In the genomic region with DNA sequence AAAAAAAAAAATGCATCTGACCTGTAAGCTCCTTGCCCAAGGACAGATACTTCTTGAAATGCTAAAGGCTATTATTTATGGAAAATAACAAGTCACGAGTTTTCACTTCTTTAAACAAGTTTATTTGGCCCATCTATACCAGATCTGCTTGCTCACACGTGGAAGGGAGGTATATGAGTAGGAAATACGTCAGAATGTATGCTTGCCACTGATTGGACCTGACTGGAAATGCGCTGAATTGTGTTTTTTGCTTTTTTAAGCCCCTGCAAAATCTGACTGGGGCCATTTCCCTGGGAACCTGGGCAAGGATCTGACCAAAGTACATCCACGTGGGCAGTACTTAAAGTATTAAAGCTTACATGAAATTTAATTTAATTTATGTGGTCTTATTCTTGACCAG, we compare ENCODE assay signal across 9 mouse cellular contexts. TPM values are rescaled to one million over a fixed set of nuclear protein-coding genes. Genes with fewer than 3 reads are reported as not detected.
DNase-seq lines count a peak whose midpoint lies in the region; ATAC-seq and TF ChIP-seq lines count a peak whose summit lies in the region.
"Had no signal": no experiment of that assay in that cellular context is flagged by ENCODE, and none has a peak within 500 bp of the region (broad histone marks: within the 10 kb centered on the region; RNA-seq: fewer than 3 reads in every experiment).

No protein-coding gene starts in this region.

- DNase-seq in heart, adult 11 months: peak; percentile 68
- DNase-seq in heart, adult 8-10 months (ENCODE audit: low spot score): no peak
- DNase-seq in testis, postnatal 14 days (ENCODE audit: low spot score): no peak
- DNase-seq in stomach, postnatal 0 days (ENCODE audit: low spot score): no peak
- no peak for DNase-seq in right cerebral cortex, postnatal 4 days
- no peak for DNase-seq in spleen, adult 12 weeks (ENCODE audit: low spot score)

- H3K4me1 ChIP-seq in testis, adult 2 months (ENCODE audit: control insufficient read depth, insufficient read depth, low read length): peaks cover 4% of the 10 kb centered on the region
- H3K4me1 ChIP-seq in limb, embryonic 15.5 days: peaks cover 6% of the 10 kb centered on the region; the same call in 1 of the 2 replicates
- H3K4me1 ChIP-seq in stomach, postnatal 0 days (replicated peaks; ENCODE audit: control insufficient read depth, insufficient read depth): no peaks in the 10 kb centered on the region

- H3K27me3 ChIP-seq in testis, adult 2 months (ENCODE audit: control insufficient read depth, insufficient read depth, low read length): no peaks in the 10 kb centered on the region
- H3K27me3 ChIP-seq in limb, embryonic 15.5 days: no peaks in the 10 kb centered on the region
- H3K27me3 ChIP-seq in stomach, postnatal 0 days (ENCODE audit: control insufficient read depth, insufficient read depth, low read length): no peaks in the 10 kb centered on the region

- TF ChIP-seq POLR2A in testis, adult 2 months (IDR thresholded peaks at IDR 0.05; ENCODE audit: control insufficient read depth, low read depth, low read length): no peak

- H3K4me2 ChIP-seq in limb, embryonic 15.5 days: peak overlapping the region; percentile 88
- H3K4me2 ChIP-seq in stomach, postnatal 0 days (replicated peaks; ENCODE audit: low read depth): peak overlapping the region; percentile 90

- H3K4me3 ChIP-seq in testis, adult 2 months (ENCODE audit: control insufficient read depth, low read depth, low read length): peak overlapping the region; percentile 91
- H3K4me3 ChIP-seq in limb, embryonic 15.5 days: peak overlapping the region; percentile 77
- H3K4me3 ChIP-seq in stomach, postnatal 0 days (ENCODE audit: low read depth, low read length): no peak overlapping the region

- no peaks in the 10 kb centered on the region for H3K9me3 ChIP-seq in limb, embryonic 15.5 days
- no peaks in the 10 kb centered on the region for H3K9me3 ChIP-seq in stomach, postnatal 0 days (ENCODE audit: control insufficient read depth, low read length)

- no peak overlapping the region for H3K27ac ChIP-seq in testis, adult 2 months (ENCODE audit: control insufficient read depth, insufficient read depth, low read depth, low read length)
- no peak overlapping the region for H3K27ac ChIP-seq in limb, embryonic 15.5 days
- no peak overlapping the region for H3K27ac ChIP-seq in stomach, postnatal 0 days (replicated peaks)
- H3K27ac ChIP-seq: macrophage had no signal

- ATAC-seq in limb, embryonic 15.5 days (ENCODE audit: insufficient number of reproducible peaks, low FRiP score, low TSS enrichment, low read depth): no peak
- no peak for ATAC-seq in stomach, postnatal 0 days (ENCODE audit: low FRiP score, low TSS enrichment)

- H3K9ac ChIP-seq in limb, embryonic 15.5 days: no peak overlapping the region
- no peak overlapping the region for H3K9ac ChIP-seq in stomach, postnatal 0 days (ENCODE audit: low read length)

- no peaks in the 10 kb centered on the region; the same call in 1 of the 2 replicates for H3K36me3 ChIP-seq in testis, adult 2 months (ENCODE audit: control insufficient read depth, insufficient read depth, low read length)
- no peaks in the 10 kb centered on the region for H3K36me3 ChIP-seq in limb, embryonic 15.5 days
- H3K36me3 ChIP-seq in stomach, postnatal 0 days (ENCODE audit: control insufficient read depth, insufficient read depth, low read length): no peaks in the 10 kb centered on the region

- WGBS in limb, embryonic 15.5 days: 46% methylated on average over 5 of the region's 5 CpGs
- 50% methylated on average over 5 of the region's 5 CpGs for WGBS in stomach, postnatal 0 days

- TF ChIP-seq EP300 in stomach, postnatal 0 days (optimal IDR thresholded peaks at IDR 0.05): no peak

- TF ChIP-seq CTCF in testis, adult 2 months (IDR thresholded peaks at IDR 0.05; ENCODE audit: control insufficient read depth, insufficient read depth, insufficient replicate concordance, low read depth, low read length): no peak
- no peak for TF ChIP-seq CTCF in stomach, postnatal 0 days (IDR thresholded peaks at IDR 0.05; ENCODE audit: low read depth)

RNA-seq across cellular contexts. Expression of gene Fn3krp, which starts 0.8 kb away (rescaled TPM):
- total RNA-seq in heart, adult 8-10 months (2022): 1 to 10 TPM; 4.8 to 6.5 (median 5.4) TPM
- polyA plus RNA-seq in testis, adult 2 months (2012; rRNA removed): 7.1 and 8.0 TPM in 2 replicates
- 7.3 and 8.9 TPM in 2 replicates for polyA plus RNA-seq in limb, embryonic 15.5 days (2015; fragmentation: Nextera tagmentation; extraction: Ambion mirVana)
- 3.7 and 4.6 TPM in 2 replicates for polyA plus RNA-seq in stomach, postnatal 0 days (2015; fragmentation: Nextera tagmentation; extraction: Ambion mirVana)

RNA-seq across cellular contexts. Expression of gene Fn3k, which starts 14.3 kb away (rescaled TPM):
- 10 to 100 TPM; 26.4 to 33.5 (median 30.8) TPM for total RNA-seq in heart, adult 8-10 months (2022)
- 0.09 and 0.11 TPM in 2 replicates for polyA plus RNA-seq in testis, adult 2 months (2012; rRNA removed)
- polyA plus RNA-seq in limb, embryonic 15.5 days (2015; fragmentation: Nextera tagmentation; extraction: Ambion mirVana): 0.58 and 3.1 TPM in 2 replicates
- polyA plus RNA-seq in stomach, postnatal 0 days (2015; fragmentation: Nextera tagmentation; extraction: Ambion mirVana): 0.44 and 0.52 TPM in 2 replicates

RNA-seq across cellular contexts. Expression of gene Tbcd, which starts 31.4 kb away (rescaled TPM):
- total RNA-seq in heart, adult 8-10 months (2022): 10 to 100 TPM; 11.7 to 13.9 (median 12.5) TPM
- 22.4 and 23.4 TPM in 2 replicates for polyA plus RNA-seq in testis, adult 2 months (2012; rRNA removed)
- polyA plus RNA-seq in limb, embryonic 15.5 days (2015; fragmentation: Nextera tagmentation; extraction: Ambion mirVana): 51.5 and 51.8 TPM in 2 replicates
- 36.8 and 41.3 TPM in 2 replicates for polyA plus RNA-seq in stomach, postnatal 0 days (2015; fragmentation: Nextera tagmentation; extraction: Ambion mirVana)

RNA-seq across cellular contexts. Expression of gene Rab40b, which starts 32.3 kb away (rescaled TPM):
- 1 to 10 TPM; 1.0 to 3.4 (median 2.2) TPM for total RNA-seq in heart, adult 8-10 months (2022)
- polyA plus RNA-seq in testis, adult 2 months (2012; rRNA removed): 0.32 and 0.47 TPM in 2 replicates
- polyA plus RNA-seq in limb, embryonic 15.5 days (2015; fragmentation: Nextera tagmentation; extraction: Ambion mirVana): 18.6 and 37.5 TPM in 2 replicates
- polyA plus RNA-seq in stomach, postnatal 0 days (2015; fragmentation: Nextera tagmentation; extraction: Ambion mirVana): 5.5 and 6.1 TPM in 2 replicates
- polyA plus RNA-seq: macrophage had no signal
